ENCODE assay signal across 8 mouse cellular contexts in the genomic region with DNA sequence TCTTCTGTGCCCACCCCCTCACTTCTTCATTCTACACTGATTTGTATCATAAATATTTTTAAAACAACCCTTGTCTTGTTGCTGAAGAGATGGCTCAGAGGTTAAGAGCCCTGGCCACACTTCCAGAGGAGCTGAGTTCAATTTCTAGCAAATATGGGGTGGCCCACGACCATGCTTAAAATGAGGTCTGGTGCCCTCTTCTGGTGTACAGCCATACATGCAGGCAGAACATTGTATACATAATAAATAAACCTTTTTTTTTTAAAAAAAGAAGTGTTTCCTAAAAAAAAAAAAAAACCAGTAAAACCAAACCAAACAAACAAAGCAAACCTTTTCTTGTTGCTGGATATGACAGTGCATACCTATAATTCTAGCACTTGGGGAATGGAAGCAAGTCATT.
A peak's percentile ranks its signal among the peaks of the same experiment; 100 is the strongest.
DNase-seq lines count a peak whose midpoint lies in the region; ATAC-seq and TF ChIP-seq lines count a peak whose summit lies in the region.

No protein-coding gene starts in this region.

- H3K4me3 ChIP-seq in thymus, adult 2 months (ENCODE audit: control insufficient read depth, insufficient read depth, low read length): no peak overlapping the region
- H3K4me3 ChIP-seq in forebrain, embryonic 16.5 days (replicated peaks; ENCODE audit: low read length): no peak overlapping the region

- no peaks in the 10 kb centered on the region for H3K36me3 ChIP-seq in thymus, adult 2 months (ENCODE audit: control insufficient read depth, insufficient read depth, low read length)
- no peaks in the 10 kb centered on the region for H3K36me3 ChIP-seq in forebrain, embryonic 16.5 days (ENCODE audit: control insufficient read depth, insufficient read depth)
- no peaks in the 10 kb centered on the region for H3K36me3 ChIP-seq in splenic B cell, adult 2 months (ENCODE audit: control insufficient read depth, insufficient read depth, low read length, poor library complexity, severe bottlenecking)

- H3K9me3 ChIP-seq in forebrain, embryonic 16.5 days (ENCODE audit: control insufficient read depth, low read length): no peaks in the 10 kb centered on the region

- H3K9ac ChIP-seq in forebrain, embryonic 16.5 days (replicated peaks; ENCODE audit: low read depth, low read length): no peak overlapping the region

- no peak for TF ChIP-seq POLR2A in thymus, adult 2 months (IDR thresholded peaks at IDR 0.05; ENCODE audit: control insufficient read depth, extremely low read depth, insufficient read depth, low read length, poor library complexity)

- 10% methylated on average over 1 of the region's 1 CpGs for WGBS in thymus, adult 2 months
- WGBS in forebrain, embryonic 16.5 days: 17% methylated on average over 1 of the region's 1 CpGs

- H3K27ac ChIP-seq in thymus, adult 2 months (ENCODE audit: control insufficient read depth, insufficient read depth, low read length): no peak overlapping the region
- H3K27ac ChIP-seq in forebrain, embryonic 16.5 days (ENCODE audit: low read length): no peak overlapping the region

- TF ChIP-seq CTCF in thymus, adult 2 months (IDR thresholded peaks at IDR 0.05; ENCODE audit: borderline replicate concordance, control insufficient read depth, extremely low read depth, insufficient read depth, low read length, poor library complexity): no peak

- no peaks in the 10 kb centered on the region for H3K4me1 ChIP-seq in thymus, adult 2 months (replicated peaks; ENCODE audit: control insufficient read depth, insufficient read depth, low read length)
- H3K4me1 ChIP-seq in forebrain, embryonic 16.5 days (replicated peaks; ENCODE audit: control insufficient read depth, insufficient read depth, low read length): peaks cover 10% of the 10 kb centered on the region

- no peak overlapping the region for H3K4me2 ChIP-seq in forebrain, embryonic 16.5 days (ENCODE audit: low read length)

- no peaks in the 10 kb centered on the region for H3K27me3 ChIP-seq in thymus, adult 2 months (ENCODE audit: control insufficient read depth, insufficient read depth, low read length)
- no peaks in the 10 kb centered on the region for H3K27me3 ChIP-seq in forebrain, embryonic 16.5 days (replicated peaks; ENCODE audit: control insufficient read depth, insufficient read depth, low read length)
- no peaks in the 10 kb centered on the region for H3K27me3 ChIP-seq in splenic B cell, adult 2 months (ENCODE audit: control insufficient read depth, insufficient read depth, low read length, poor library complexity, severe bottlenecking)

- peak; percentile 24 for DNase-seq in gastrocnemius, adult 18-20 months (ENCODE audit: low spot score)
- no peak for DNase-seq in gastrocnemius, postnatal 4 days (ENCODE audit: low spot score in 2 of 2)
- peak; percentile 10 for DNase-seq in thymus, adult 2 months
- no peak for DNase-seq in thymus, adult 18-20 months
- peak; percentile 24 for DNase-seq in splenic B cell, adult 2 months (ENCODE audit: low read depth, low spot score)
- DNase-seq in urinary bladder, postnatal 14 days (ENCODE audit: low spot score): no peak
- DNase-seq in spleen, postnatal 4 days (ENCODE audit: low spot score in 2 of 2): no peak

- ATAC-seq in forebrain, embryonic 16.5 days: peak; percentile 49

Comparison
In these comparisons a context has a peak if more than half of its experiments do, and no peak if none do; other contexts are left out.
1. DNase-seq: peak in gastrocnemius, adult 18-20 months (single experiment), thymus, adult 2 months (single experiment) and splenic B cell, adult 2 months (single experiment); none in gastrocnemius, postnatal 4 days (0 of 2), thymus, adult 18-20 months (0 of 2), urinary bladder, postnatal 14 days (single experiment) and spleen, postnatal 4 days (0 of 2).